Mouse (Mus musculus): ENCODE results near the gene Gal3st3.
"Not testable (repeated sequence)": the region's sequence is repeated elsewhere in the genome, so short reads cannot be mapped to it uniquely, and the experiment has no call there.

The Gal3st3 gene

DNA sequence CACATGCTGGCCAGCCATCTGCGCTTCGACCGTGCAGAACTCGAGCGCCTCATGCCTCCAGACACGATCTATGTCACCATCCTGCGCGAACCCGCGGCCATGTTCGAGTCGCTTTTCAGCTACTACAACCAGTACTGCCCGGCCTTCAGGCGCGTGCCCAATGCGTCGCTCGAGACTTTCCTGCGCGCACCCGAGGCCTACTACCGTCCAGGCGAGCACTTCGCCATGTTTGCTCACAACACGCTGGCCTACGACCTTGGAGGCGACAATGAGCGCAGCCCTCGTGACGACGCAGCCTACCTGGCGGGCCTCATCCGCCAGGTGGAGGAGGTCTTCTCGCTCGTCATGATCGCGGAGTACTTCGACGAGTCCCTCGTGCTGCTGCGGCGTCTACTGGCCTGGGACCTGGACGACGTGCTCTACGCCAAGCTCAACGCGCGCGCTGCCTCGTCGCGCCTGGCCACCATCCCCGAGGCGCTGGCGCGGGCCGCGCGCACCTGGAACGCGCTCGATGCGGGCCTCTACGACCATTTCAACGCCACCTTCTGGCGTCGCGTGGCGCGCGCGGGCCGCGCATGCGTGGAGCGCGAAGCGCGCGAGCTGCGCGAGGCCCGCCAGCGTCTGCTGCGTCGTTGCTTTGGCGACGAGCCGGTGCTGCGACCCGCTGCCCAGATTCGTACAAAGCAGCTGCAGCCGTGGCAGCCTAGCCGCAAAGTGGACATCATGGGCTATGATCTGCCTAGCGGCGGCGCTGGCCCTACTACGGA is 9.0 kb downstream of the Gal3st3 start:
- peak; percentile 37 for DNase-seq (ENCODE audit: low read depth, low spot score)

DNA sequence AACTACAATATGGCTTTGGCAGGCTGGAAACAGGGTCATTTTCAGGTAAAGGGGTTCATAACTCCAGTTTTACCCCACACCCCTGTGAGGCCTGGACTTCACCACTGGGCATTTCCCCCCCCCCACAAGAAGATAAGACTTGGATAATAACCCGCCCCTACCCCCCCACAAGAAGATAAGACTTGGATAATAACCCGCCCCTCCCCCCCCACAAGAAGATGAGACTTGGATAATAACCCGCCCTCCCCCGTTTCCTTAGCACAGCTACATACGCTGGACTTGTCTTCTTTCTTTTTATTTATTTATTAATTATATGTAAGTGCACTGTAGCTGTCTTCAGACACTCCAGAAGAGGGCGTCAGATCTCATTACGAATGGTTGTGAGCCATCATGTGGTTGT is 10.9 kb downstream of the Gal3st3 start:
- peak; percentile 40 for DNase-seq (ENCODE audit: low read depth, low spot score)

DNA sequence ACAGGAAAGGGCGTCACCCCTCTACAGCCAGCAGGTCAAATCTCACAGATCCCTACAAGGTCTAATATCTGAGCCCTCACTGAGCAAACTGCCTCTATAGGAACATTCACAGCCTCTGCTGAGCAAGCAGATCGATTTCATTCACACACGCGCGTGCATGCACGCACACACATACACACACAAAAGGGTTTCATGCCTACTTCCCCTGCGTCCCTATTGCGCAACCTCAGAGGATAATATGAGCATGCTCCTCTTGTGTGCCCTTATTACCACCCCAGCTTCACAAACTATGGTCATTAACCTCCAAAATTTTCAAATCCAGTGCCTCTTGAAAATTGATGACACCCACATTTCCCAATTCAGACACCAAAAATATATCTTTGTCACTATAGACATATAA is 15.1 kb downstream of the Gal3st3 start:
- DNase-seq (ENCODE audit: low read depth, low spot score) = no peak

DNA sequence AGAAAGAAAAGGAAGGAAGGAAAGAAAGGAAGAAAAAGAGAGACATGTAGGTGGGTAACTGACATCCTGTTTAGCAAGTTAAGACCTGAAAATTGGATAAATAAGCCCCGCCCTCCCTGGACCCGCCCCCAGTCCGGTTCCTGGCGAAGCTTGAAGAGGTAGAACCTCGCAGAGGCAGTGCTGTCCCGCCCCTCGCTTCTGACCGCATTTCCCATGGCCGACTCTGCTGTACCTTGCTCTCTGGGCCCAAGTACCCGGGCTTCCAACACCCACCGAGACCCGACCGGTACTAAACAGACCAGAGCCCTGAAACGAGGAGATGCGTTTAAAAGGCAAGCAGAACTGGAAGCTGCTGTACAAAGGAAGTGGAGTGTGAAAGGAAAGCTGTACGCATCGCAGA is 25.7 kb downstream of the Gal3st3 start:
- no peak for DNase-seq (ENCODE audit: low read depth, low spot score)

DNA sequence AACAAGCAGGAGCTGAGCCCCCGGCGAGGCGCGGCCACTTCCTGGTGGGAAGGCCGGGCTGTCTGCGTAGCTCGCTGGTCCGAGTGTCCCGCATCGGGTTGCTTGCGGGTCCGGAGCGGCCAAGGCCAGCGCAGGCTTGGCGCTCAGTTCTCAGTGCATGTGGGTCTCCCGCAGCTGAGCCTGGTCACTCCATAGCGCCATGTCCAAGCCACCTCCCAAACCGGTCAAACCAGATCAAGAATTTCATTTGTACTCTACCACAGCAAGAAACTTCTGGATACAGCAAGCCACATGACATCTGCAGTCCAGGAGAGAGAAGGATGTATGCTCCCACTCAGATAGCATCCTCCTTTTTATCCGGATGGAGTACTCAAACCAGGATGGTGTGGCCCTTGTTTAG is 29.8 kb downstream of the Gal3st3 start:
- DNase-seq (ENCODE audit: low read depth, low spot score) = no peak

DNA sequence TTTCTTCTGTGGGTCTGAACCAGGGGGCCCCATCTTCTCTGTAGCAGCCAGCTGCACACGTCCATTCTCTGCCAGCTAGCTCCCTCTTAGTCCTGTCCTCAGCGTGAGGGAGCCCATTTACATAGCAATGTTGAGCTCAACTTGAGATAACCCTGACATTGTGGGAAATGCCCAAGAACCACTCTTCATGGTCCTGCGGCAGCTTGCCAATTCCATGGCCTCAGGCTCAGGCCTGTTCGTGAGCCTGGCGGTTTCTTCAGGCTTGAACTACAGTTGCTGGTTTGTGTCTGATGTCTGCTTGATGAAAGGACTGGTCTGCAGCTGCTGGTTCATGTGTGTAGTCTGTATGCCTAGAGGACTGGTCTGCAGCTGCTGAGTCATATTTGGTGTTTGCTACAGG is 36.6 kb downstream of the Gal3st3 start:
- no peak for DNase-seq (ENCODE audit: low read depth, low spot score)

DNA sequence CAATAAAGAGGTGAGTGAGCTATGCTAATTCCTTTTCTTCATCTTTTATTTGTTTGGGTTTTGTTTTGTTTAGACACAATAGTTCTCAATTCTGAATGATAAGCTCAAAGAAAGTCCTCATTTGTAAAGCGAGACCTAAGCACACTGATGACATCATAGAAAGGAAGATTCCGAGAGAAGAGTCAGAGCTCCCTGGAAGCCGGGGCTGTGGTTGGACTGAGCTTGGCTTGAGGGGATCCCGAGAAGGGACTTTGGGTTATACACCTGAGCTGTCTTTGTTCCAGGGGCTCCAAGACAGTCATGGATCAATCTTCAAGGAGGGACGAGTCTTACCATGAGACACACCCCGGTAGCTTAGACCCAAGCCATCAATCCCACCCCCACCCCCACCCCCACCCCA is 37.3 kb downstream of the Gal3st3 start, which contains the start of gene Catsper1:
Gene Catsper1, plus strand, starts transcription at position 301 of the 400 bp plus-strand sequence.
- DNase-seq (ENCODE audit: low read depth, low spot score) = no peak

DNA sequence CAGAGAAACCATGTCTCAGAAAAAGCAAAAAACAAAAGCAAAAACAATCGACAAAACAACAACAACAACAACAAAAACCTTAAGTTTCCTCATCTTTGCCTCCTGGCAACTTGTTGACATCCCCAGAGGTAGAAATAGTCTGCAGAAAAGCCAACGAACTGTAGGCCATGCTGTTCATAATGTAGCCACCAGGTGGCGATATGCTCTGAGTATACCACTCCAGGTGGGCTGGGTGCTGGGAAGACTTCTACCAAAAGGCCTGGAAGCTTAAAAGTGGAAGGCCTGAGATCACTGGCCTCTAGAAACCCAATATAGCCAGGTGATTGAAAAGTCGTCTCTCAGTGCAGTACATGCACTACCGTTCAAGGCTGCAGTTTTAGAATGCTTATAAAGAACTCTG is 39.8 kb downstream of the Gal3st3 start:
- peak; percentile 77 for DNase-seq (ENCODE audit: low read depth, low spot score)

DNA sequence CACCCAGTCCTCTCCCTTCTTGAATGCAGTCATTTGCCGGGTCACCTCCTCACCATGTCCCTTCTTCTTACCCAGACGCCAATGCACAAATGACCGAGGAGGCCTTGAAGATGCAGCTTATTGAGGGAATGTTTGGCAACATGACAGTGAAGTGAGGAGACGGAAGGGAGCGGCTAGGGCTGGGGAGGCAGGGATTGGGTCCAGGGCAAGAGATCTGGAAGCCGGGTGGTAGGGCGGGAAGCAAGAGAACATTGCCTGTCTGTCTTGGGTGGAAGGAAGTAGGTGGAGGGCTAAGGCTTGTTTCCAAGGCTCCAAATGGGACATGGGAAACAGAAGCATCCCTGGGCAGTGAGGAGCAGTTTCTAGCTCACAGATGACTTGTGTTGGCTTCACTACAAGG is 43.2 kb downstream of the Gal3st3 start:
- no peak for DNase-seq (ENCODE audit: low read depth, low spot score)

DNA sequence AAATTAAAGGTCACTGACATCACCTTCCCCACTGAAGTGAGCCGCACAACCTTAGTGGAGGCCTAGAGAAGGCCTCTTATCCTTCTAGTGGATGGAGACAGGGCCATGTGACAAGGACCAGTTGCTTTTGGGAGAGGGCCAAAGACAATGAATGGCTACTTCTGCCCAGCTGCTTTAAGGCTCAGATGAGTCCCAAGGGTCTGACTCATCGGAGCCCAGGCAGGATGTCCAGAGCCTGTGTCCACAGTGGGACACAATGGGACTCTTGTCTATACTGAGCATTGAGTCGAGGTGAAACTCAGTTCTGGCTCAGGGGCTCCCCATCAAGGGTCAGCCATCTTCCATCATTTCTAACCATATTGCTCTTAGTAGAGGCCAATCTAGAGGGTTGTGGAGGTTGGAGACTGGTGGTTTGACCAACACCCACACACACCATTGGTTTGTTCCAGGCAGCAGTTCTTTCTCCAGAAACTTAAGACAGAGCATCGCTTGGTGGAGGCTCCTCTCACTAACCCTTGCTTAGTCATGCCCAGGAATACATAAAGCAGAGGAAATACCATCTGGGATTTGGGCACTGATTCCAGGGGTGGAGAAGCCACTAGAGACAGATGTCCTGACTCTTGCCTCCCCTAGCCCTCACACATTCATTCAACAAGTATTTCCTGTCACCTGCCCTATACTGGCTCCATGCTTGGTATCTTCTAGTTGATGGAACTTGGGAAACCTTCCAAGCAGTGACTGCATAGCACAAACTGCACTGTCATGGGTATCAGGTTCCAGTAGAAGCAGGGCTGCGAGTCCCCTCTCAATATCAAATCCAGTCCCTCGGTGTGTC is 47.4 kb downstream of the Gal3st3 start:
- no peak for DNase-seq (ENCODE audit: low read depth, low spot score)

DNA sequence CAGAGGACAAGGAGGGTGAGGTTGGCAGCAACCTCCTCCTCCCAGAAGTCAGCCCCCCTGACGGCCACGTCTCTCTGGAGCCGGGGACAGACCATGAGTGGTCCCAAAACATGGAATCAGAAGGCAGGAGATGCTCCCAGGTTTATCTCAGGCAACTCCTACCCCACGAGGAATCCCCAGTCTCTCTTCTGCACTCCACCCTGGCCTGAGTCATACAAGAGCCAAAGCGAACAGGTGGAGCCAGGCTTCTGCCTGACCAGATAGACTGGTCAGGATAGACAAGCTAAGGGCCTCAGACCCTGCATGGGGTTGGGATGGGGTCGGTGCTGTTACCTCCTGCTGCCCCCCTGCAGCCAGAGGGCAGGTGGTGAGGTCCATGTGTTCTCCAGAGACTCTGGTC is 49.9 kb downstream of the Gal3st3 start:
- DNase-seq (ENCODE audit: low read depth, low spot score) = no peak

DNA sequence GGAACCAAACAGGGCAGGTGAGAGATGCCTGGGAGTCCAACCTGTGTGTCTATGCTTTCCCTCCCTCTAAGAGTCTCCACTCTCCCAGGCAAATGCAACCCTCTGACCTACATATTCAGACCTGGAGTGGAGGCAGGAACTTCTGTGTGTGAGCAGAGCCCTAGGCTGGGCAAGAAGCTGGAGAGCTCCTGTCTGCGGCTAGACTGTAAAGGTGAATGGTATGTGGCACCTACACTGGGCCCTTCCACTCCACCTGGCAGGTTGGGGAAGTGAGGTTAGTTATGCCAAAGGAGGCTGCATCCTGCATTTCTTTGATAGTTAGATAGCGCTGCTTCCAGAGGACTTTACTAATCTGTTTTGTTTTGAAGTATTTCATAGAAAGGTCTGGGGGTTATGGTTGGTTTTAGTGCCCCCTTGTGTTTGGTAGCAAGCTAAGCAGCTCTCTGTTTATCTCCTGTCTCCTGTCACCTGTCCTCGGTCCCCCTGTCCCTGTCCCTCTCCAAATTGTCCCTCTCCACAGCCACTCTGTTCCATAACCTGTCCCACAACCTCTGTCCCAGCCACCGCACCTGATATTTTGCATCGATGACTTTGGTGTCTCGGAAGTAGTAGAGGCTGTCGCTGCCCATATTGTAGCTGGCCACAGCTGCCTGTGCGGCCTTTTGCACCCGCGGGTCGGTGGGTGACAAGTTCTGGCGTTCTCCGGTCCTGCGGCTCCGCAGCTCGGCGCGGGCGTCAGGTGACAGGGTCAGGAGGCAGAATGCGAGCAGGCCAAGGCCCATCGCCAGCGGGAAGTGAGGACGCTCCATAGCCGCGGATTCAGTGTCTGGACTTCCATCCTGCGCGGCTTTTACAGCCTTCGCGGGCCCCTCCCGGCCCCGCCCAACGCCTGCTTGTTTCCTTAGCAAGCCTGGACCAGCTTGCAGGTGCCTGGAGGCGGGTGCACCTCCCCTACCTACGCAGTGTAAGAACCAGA is 50.7 kb downstream of the Gal3st3 start:
- DNase-seq (ENCODE audit: low read depth, low spot score) = peak; percentile 20

DNA sequence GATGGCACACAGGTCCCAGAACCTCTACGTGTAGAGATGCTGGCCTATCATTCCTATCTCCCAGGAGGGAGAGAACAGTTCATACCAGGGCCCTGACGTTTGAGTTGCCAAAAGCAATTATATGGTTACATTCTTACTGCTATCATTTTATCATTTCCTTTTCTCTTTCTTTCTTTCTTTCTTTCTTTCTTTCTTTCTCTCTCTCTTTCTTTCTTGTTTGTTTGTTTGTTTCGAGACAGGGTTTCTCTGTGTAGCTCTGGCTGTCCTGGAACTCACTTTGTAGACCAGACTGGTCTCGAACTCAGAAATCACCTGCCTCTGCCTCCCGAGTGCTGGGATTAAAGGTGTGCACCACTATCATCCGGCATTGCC is 51.4 kb downstream of the Gal3st3 start, which contains the start of gene Cst6:
Gene Cst6, minus strand, starts transcription at position 73 of the 372 bp plus-strand sequence.
- not testable (repeated sequence) for DNase-seq (ENCODE audit: low read depth, low spot score)

DNA sequence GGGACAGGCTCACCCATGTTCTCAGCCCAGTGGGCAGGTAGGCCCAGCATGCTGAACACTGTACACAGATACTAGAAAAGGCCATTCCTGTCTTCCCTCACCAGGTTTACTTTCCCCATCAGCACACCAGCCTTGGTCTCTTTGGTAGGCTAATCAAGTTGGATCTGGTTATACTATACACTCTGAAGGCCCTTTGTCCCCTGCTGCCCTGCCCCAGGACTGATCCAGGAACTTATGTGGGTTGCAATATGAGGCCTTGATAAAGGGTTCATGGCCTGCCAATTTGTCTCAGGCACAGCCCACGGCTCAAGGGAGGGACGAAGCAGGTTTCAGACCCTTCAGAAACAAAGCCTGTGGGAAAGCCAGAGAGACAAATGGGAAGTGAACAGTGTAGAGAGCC is 55.5 kb downstream of the Gal3st3 start:
- DNase-seq (ENCODE audit: low read depth, low spot score) = no peak

DNA sequence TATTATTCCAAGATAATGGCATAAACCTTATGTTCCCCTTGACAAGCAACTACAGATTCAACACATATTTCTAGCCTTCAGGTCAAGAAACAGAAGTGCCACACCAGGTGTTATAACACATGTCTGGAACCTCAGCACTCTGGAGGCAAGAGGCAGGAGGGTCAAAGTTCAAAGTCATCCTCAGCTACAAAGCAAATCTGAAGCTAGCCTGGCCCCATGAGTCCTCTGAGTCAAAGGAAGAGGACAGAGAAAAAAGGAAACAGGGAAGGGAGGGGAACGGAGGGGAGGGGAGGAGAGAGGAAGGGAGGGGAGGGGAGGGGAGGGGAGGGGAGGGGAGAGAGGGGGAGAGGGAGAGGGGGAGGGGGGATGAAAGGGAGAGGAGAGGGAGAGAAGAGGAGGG is 57.9 kb downstream of the Gal3st3 start:
- DNase-seq (ENCODE audit: low read depth, low spot score) = no peak

Data from forelimb bud, embryonic 11.5 days (tissue).